8 mouse cellular contexts compared by ENCODE assay signal in genomic region chr7:19508924-19509568, GRCm38 (mm10). TPM values are rescaled to one million over a fixed set of nuclear protein-coding genes. Genes with fewer than 3 reads are reported as not detected.
DNase-seq lines count a peak whose midpoint lies in the region; ATAC-seq and TF ChIP-seq lines count a peak whose summit lies in the region.

No protein-coding gene starts in this region.

- peak; percentile 19 for ATAC-seq in lung, embryonic 14.5 days (ENCODE audit: insufficient read depth)
- ATAC-seq in hindbrain, embryonic 14.5 days (ENCODE audit: low FRiP score), result peak; percentile 13
- peak; percentile 15; the same call in 1 of the 2 replicates for ATAC-seq in midbrain, embryonic 14.5 days (ENCODE audit: low FRiP score, low TSS enrichment)

- no peaks in the 10 kb centered on the region for H3K27me3 ChIP-seq in lung, embryonic 14.5 days (ENCODE audit: insufficient read depth, low read length)
- no peaks in the 10 kb centered on the region for H3K27me3 ChIP-seq in hindbrain, embryonic 14.5 days (ENCODE audit: control insufficient read depth, insufficient read depth, low read length)
- H3K27me3 ChIP-seq in midbrain, embryonic 14.5 days (ENCODE audit: control insufficient read depth, insufficient read depth, low read length), result no peaks in the 10 kb centered on the region

- H3K27ac ChIP-seq in lung, embryonic 14.5 days (ENCODE audit: low read depth), result peak overlapping the region; percentile 46; the same call in 1 of the 2 replicates
- peak overlapping the region; percentile 71 for H3K27ac ChIP-seq in hindbrain, embryonic 14.5 days
- H3K27ac ChIP-seq in midbrain, embryonic 14.5 days (replicated peaks; ENCODE audit: low read depth, low read length), result peak overlapping the region; percentile 85

- H3K4me1 ChIP-seq in lung, embryonic 14.5 days (ENCODE audit: insufficient read depth), result no peaks in the 10 kb centered on the region
- H3K4me1 ChIP-seq in hindbrain, embryonic 14.5 days (replicated peaks; ENCODE audit: control insufficient read depth, insufficient read depth, low read length), result peaks cover 17% of the 10 kb centered on the region
- peaks cover 18% of the 10 kb centered on the region for H3K4me1 ChIP-seq in midbrain, embryonic 14.5 days (ENCODE audit: control insufficient read depth, insufficient read depth, low read length)

- H3K9me3 ChIP-seq in lung, embryonic 14.5 days (ENCODE audit: low read depth, low read length), result no peaks in the 10 kb centered on the region
- no peaks in the 10 kb centered on the region for H3K9me3 ChIP-seq in hindbrain, embryonic 14.5 days (ENCODE audit: control insufficient read depth, low read length)
- H3K9me3 ChIP-seq in midbrain, embryonic 14.5 days (ENCODE audit: control insufficient read depth, low read length), result no peaks in the 10 kb centered on the region

- WGBS in lung, embryonic 14.5 days, result 8% methylated on average over 15 of the region's 15 CpGs
- 6% methylated on average over 15 of the region's 15 CpGs for WGBS in hindbrain, embryonic 14.5 days
- 8% methylated on average over 15 of the region's 15 CpGs for WGBS in midbrain, embryonic 14.5 days

- no peak for TF ChIP-seq CTCF in lung, embryonic 14.5 days (IDR thresholded peaks at IDR 0.05; ENCODE audit: low read depth)

- DNase-seq in lung, embryonic 14.5 days, result no peak
- no peak for DNase-seq in lung, postnatal 36 days
- DNase-seq in embryo, embryonic 10.5 days (ENCODE audit: low spot score), result peak; percentile 53
- DNase-seq in hindbrain, embryonic 14.5 days (ENCODE audit: low spot score), result peak; percentile 29
- peak; percentile 35 for DNase-seq in midbrain, embryonic 14.5 days
- no peak for DNase-seq in right cerebral cortex, postnatal 10 days (ENCODE audit: low spot score in 2 of 2)
- no peak for DNase-seq in gastrocnemius, adult 18-20 months (ENCODE audit: low spot score)
- no peak for DNase-seq in ovary, adult 18-20 months (ENCODE audit: low spot score)

- H3K36me3 ChIP-seq in lung, embryonic 14.5 days (ENCODE audit: insufficient read depth), result no peaks in the 10 kb centered on the region
- no peaks in the 10 kb centered on the region for H3K36me3 ChIP-seq in hindbrain, embryonic 14.5 days (replicated peaks; ENCODE audit: control insufficient read depth, insufficient read depth)
- no peaks in the 10 kb centered on the region for H3K36me3 ChIP-seq in midbrain, embryonic 14.5 days (ENCODE audit: control insufficient read depth, insufficient read depth, low read length)

- H3K4me2 ChIP-seq in lung, embryonic 14.5 days, result peak overlapping the region; percentile 98
- peak overlapping the region; percentile 97 for H3K4me2 ChIP-seq in hindbrain, embryonic 14.5 days (replicated peaks)
- H3K4me2 ChIP-seq in midbrain, embryonic 14.5 days (ENCODE audit: low read length), result peak overlapping the region; percentile 67

- peak overlapping the region; percentile 80 for H3K4me3 ChIP-seq in lung, embryonic 14.5 days (ENCODE audit: low read depth, low read length)
- H3K4me3 ChIP-seq in hindbrain, embryonic 14.5 days (replicated peaks; ENCODE audit: low read length), result peak overlapping the region; percentile 65
- H3K4me3 ChIP-seq in midbrain, embryonic 14.5 days (replicated peaks; ENCODE audit: low read depth, low read length), result peak overlapping the region; percentile 77

- peak overlapping the region; percentile 83 for H3K9ac ChIP-seq in lung, embryonic 14.5 days
- peak overlapping the region; percentile 69 for H3K9ac ChIP-seq in hindbrain, embryonic 14.5 days
- peak overlapping the region; percentile 81 for H3K9ac ChIP-seq in midbrain, embryonic 14.5 days (replicated peaks; ENCODE audit: low read length)

RNA-seq across cellular contexts. Expression of gene Trappc6a, which starts 0.9 kb away (rescaled TPM):
- polyA plus RNA-seq in lung, embryonic 14.5 days (2014; fragmentation: Nextera tagmentation; extraction: Ambion mirVana), result 77.3 and 83.5 TPM in 2 replicates
- polyA plus RNA-seq in hindbrain, embryonic 14.5 days (2014; fragmentation: Nextera tagmentation; extraction: Ambion mirVana), result 34.2 and 38.8 TPM in 2 replicates
- polyA plus RNA-seq in midbrain, embryonic 14.5 days (2014; fragmentation: Nextera tagmentation; extraction: Ambion mirVana), result 30.1 and 36.6 TPM in 2 replicates
- total RNA-seq in gastrocnemius, adult 18-20 months (2021), result 1 to 10 TPM; 9.0 to 9.4 TPM

RNA-seq across cellular contexts. Expression of gene Bloc1s3, which starts 0.9 kb away (rescaled TPM):
- polyA plus RNA-seq in lung, embryonic 14.5 days (2014; fragmentation: Nextera tagmentation; extraction: Ambion mirVana), result 1.1 and 1.7 TPM in 2 replicates
- 2.6 and 3.6 TPM in 2 replicates for polyA plus RNA-seq in hindbrain, embryonic 14.5 days (2014; fragmentation: Nextera tagmentation; extraction: Ambion mirVana)
- polyA plus RNA-seq in midbrain, embryonic 14.5 days (2014; fragmentation: Nextera tagmentation; extraction: Ambion mirVana), result 2.5 and 6.1 TPM in 2 replicates
- 1 to 10 TPM; 1.9 to 2.2 TPM for total RNA-seq in gastrocnemius, adult 18-20 months (2021)

RNA-seq across cellular contexts. Expression of gene Nkpd1, which starts 8.6 kb away (rescaled TPM):
- 0.11 TPM in 2 replicates for polyA plus RNA-seq in lung, embryonic 14.5 days (2014; fragmentation: Nextera tagmentation; extraction: Ambion mirVana)
- polyA plus RNA-seq in hindbrain, embryonic 14.5 days (2014; fragmentation: Nextera tagmentation; extraction: Ambion mirVana), result 0.98 and 1.1 TPM in 2 replicates
- polyA plus RNA-seq in midbrain, embryonic 14.5 days (2014; fragmentation: Nextera tagmentation; extraction: Ambion mirVana), result 0.51 and 0.74 TPM in 2 replicates
- not detected for total RNA-seq in gastrocnemius, adult 18-20 months (2021)

RNA-seq across cellular contexts. Expression of gene Exoc3l2, which starts 45.9 kb away (rescaled TPM):
- polyA plus RNA-seq in lung, embryonic 14.5 days (2014; fragmentation: Nextera tagmentation; extraction: Ambion mirVana), result 1.7 and 2.2 TPM in 2 replicates
- polyA plus RNA-seq in hindbrain, embryonic 14.5 days (2014; fragmentation: Nextera tagmentation; extraction: Ambion mirVana), result 0.79 and 0.87 TPM in 2 replicates
- polyA plus RNA-seq in midbrain, embryonic 14.5 days (2014; fragmentation: Nextera tagmentation; extraction: Ambion mirVana), result 0.12 and 0.29 TPM in 2 replicates
- 1 to 10 TPM in 1 of 2 experiments, under 1 TPM in 1; 0.57 to 1.5 TPM for total RNA-seq in gastrocnemius, adult 18-20 months (2021)

RNA-seq across cellular contexts. Expression of gene Mark4, which starts 50.4 kb away (rescaled TPM):
- 8.7 and 11.1 TPM in 2 replicates for polyA plus RNA-seq in lung, embryonic 14.5 days (2014; fragmentation: Nextera tagmentation; extraction: Ambion mirVana)
- polyA plus RNA-seq in hindbrain, embryonic 14.5 days (2014; fragmentation: Nextera tagmentation; extraction: Ambion mirVana), result 19.2 and 20.4 TPM in 2 replicates
- 18.8 and 20.3 TPM in 2 replicates for polyA plus RNA-seq in midbrain, embryonic 14.5 days (2014; fragmentation: Nextera tagmentation; extraction: Ambion mirVana)
- 10 to 100 TPM; 18.5 to 20.8 TPM for total RNA-seq in gastrocnemius, adult 18-20 months (2021)

Comparison
In these comparisons a context has a peak if more than half of its experiments do, and no peak if none do; other contexts are left out.
1. DNase-seq: peak in embryo, embryonic 10.5 days (single experiment), hindbrain, embryonic 14.5 days (single experiment) and midbrain, embryonic 14.5 days (single experiment); none in lung, embryonic 14.5 days (single experiment), lung, postnatal 36 days (single experiment), right cerebral cortex, postnatal 10 days (0 of 2), gastrocnemius, adult 18-20 months (single experiment) and ovary, adult 18-20 months (single experiment).
2. Peak in every context shown above with its lines, with median percentiles within 50 percentile points of each other: ATAC-seq, H3K27ac ChIP-seq, H3K4me2 ChIP-seq, H3K4me3 ChIP-seq and H3K9ac ChIP-seq.